Mouse (Mus musculus): ENCODE data around the gene Krtap1-4. TPM values are rescaled to one million over a fixed set of nuclear protein-coding genes. Genes with fewer than 3 reads are reported as not detected.
"Not testable (repeated sequence)": the region's sequence is repeated elsewhere in the genome, so short reads cannot be mapped to it uniquely, and the experiment has no call there.

Krtap1-4 gene
- polyA plus RNA-seq (2015; fragmentation: Nextera tagmentation; extraction: Ambion mirVana), result not detected in 2 replicates

DNA sequence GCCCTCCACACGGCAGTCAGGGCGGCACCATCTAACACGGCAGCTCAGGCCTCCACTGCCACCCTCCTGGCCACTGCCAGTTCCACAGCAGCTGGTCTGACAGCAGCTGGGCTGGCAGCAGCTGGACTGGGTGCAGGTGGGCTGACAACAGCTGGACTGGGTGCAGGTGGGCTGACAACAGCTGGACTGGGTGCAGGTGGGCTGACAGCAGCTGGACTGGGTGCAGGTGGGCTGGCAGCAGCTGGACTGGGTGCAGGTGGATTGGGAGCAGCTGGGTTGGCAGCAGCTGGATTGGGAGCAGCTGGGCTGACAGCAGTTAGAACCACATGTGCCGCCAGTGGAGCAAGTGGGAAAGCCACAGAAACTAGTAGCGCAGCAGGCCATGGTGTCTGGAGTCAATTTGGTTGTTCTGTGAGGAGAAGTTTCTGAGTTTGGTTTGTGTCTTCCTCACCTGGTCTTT lies at the start of gene Krtap1-4:
Krtap1-4 (minus strand) TSS at position 410 of the 460 bp plus-strand sequence.
- no peaks in the 10 kb centered on the region for H3K4me1 ChIP-seq (replicated peaks)

GRCm38 (mm10) chr11:99630890-99631289 lies 47.4 kb upstream of the Krtap1-4 start:
- H3K4me1 ChIP-seq (replicated peaks), result no peaks in the 10 kb centered on the region
- no peak overlapping the region for H3K4me2 ChIP-seq
- no peak overlapping the region for H3K4me3 ChIP-seq
- no peaks in the 10 kb centered on the region for H3K36me3 ChIP-seq
- ATAC-seq (ENCODE audit: low read depth), result no peak
- H3K27me3 ChIP-seq, result no peaks in the 10 kb centered on the region
- no peak overlapping the region for H3K27ac ChIP-seq (replicated peaks)
- H3K9ac ChIP-seq, result no peak overlapping the region
- H3K9me3 ChIP-seq, result no peaks in the 10 kb centered on the region
- 82% methylated on average over 3 of the region's 3 CpGs for WGBS

More for the DNA sequence above, at the start of gene Krtap1-4:
- Histone ChIP-seq H3K9me3 (no peaks in the 10 kb centered on the region), H3K36me3 (no peaks in the 10 kb centered on the region), H3K27ac (replicated peaks) (no peak within 1 kb of the TSS), H3K4me3 (no peak within 1 kb of the TSS), H3K4me2 (no peak within 1 kb of the TSS), H3K27me3 (no peaks in the 10 kb centered on the region), H3K9ac (no peak within 1 kb of the TSS)
- ATAC-seq (ENCODE audit: low read depth), result no peak
- 86% methylated on average over 5 of the region's 5 CpGs for WGBS

DNA sequence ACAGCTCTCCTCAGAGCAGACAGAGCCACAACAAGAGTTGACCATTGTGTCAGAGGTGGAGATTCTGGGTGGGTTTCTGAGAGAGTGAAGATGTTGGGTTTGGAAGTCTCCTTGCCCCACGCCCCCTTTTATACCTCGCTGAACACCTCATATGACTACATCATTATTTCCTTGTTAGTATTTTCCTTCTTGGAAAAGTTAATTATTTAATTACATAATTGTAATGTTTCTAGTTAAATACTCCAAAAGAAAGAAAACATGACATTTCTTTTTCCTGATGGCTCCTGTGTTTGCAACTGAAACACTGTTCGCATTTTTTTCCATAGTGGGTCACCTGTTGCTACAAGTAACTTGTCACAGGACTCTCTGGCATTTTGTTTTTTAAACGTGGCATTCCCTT lies 44.7 kb upstream of the Krtap1-4 start, which contains the start of gene Krtap4-1:
Krtap4-1 (minus strand) TSS at position 101 of the 400 bp plus-strand sequence.
- H3K4me2 ChIP-seq, result no peak within 1 kb of the TSS
- H3K4me1 ChIP-seq (replicated peaks), result no peaks in the 10 kb centered on the region
- no peaks in the 10 kb centered on the region for H3K27me3 ChIP-seq
- H3K36me3 ChIP-seq, result no peaks in the 10 kb centered on the region
- no peak within 1 kb of the TSS for H3K27ac ChIP-seq (replicated peaks)
- 86% methylated on average over 4 of the region's 4 CpGs for WGBS
- H3K4me3 ChIP-seq, result no peak within 1 kb of the TSS
- ATAC-seq (ENCODE audit: low read depth), result no peak
- no peaks in the 10 kb centered on the region for H3K9me3 ChIP-seq
- no peak within 1 kb of the TSS for H3K9ac ChIP-seq

DNA sequence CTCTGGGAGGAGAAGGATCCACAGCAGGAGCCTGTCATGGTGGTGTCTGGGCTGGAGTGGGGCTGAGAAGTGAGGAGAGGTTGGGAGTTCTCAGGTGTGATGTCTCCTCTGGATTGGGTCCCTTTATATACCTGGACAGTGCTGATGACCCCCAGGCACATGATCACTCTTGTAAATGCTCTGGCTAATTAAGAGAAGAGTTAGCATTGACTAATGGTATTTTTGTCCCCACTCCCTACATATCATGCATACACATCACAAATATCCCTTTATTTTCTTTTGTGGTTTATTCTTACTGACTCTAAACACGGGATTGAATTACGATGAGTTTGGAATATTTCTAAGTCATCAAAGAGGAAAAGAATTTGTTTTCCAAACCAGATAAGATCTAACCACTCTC lies 36.9 kb upstream of the Krtap1-4 start, which contains the start of gene Gm11562:
Gm11562 (minus strand) TSS at position 101 of the 400 bp plus-strand sequence.
- no peak for ATAC-seq (ENCODE audit: low read depth)
- Histone ChIP-seq H3K4me2 (no peak within 1 kb of the TSS), H3K27me3 (no peaks in the 10 kb centered on the region), H3K27ac (replicated peaks) (no peak within 1 kb of the TSS), H3K4me3 (no peak within 1 kb of the TSS), H3K9ac (no peak within 1 kb of the TSS), H3K4me1 (replicated peaks) (no peaks in the 10 kb centered on the region), H3K9me3 (no peaks in the 10 kb centered on the region), H3K36me3 (no peaks in the 10 kb centered on the region)
- 91% methylated on average over 2 of the region's 2 CpGs for WGBS

GRCm38 (mm10) chr11:99614796-99615363 lies 31.4 kb upstream of the Krtap1-4 start, which contains the start of gene Krtap2-4:
Gene Krtap2-4, minus strand, starts transcription at chr11:99614846.
- Histone ChIP-seq H3K4me1 (replicated peaks) (no peaks in the 10 kb centered on the region), H3K36me3 (no peaks in the 10 kb centered on the region), H3K27ac (replicated peaks) (no peak within 1 kb of the TSS), H3K4me3 (no peak within 1 kb of the TSS), H3K27me3 (no peaks in the 10 kb centered on the region), H3K4me2 (no peak within 1 kb of the TSS), H3K9me3 (no peaks in the 10 kb centered on the region), H3K9ac (no peak within 1 kb of the TSS)
- ATAC-seq (ENCODE audit: low read depth), result no peak
- 62% methylated on average over 3 of the region's 3 CpGs for WGBS

DNA sequence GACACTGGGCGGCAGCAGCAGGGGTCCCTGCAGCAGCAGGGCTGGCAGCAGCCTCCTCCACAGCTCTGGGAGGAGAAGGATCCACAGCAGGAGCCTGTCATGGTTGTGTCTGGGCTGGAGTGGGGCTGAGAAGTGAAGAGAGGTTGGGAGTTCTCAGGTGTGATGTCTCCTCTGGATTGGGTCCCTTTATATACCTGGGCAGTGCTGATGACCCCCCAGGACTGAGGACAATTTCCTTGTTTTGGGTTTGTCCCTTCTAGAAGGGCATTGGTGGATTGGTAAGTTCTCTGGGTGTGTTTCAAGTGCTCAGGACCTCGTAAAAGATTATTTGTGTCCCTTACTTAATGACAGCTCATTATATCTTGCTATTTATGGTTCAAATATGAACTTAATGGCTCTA lies 26.6 kb upstream of the Krtap1-4 start, which contains the start of gene Gm11937:
Gm11937 (minus strand) TSS at position 101 of the 400 bp plus-strand sequence.
- H3K27me3 ChIP-seq; H3K9ac ChIP-seq; H3K4me1 ChIP-seq (replicated peaks); ATAC-seq (ENCODE audit: low read depth); H3K4me2 ChIP-seq; H3K36me3 ChIP-seq; H3K9me3 ChIP-seq; H3K4me3 ChIP-seq; H3K27ac ChIP-seq (replicated peaks): not testable (repeated sequence)
- WGBS, result 50% methylated on average over 1 of the region's 2 CpGs

DNA sequence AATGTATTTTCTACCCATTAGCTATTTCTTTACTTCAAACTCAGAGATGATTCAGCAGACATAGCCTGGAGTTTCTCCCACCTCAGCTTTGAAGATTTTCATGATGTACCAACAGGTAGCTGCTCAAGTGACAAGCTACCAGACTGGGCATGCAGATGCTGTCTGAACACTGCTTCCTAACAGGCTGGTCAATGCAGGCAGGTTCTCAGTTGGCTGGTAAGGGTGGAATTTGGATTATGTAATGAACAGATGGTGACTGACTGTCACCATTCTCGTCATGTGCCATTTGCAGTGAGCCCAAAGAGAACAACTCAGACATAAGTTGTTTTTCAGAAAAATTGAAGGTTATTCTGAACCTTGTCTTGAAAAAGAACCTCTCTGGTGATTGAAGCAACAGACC lies 25.7 kb upstream of the Krtap1-4 start:
- Histone ChIP-seq H3K9ac (no peak overlapping the region), H3K4me3 (no peak overlapping the region)
- ATAC-seq (ENCODE audit: low read depth), result no peak

DNA sequence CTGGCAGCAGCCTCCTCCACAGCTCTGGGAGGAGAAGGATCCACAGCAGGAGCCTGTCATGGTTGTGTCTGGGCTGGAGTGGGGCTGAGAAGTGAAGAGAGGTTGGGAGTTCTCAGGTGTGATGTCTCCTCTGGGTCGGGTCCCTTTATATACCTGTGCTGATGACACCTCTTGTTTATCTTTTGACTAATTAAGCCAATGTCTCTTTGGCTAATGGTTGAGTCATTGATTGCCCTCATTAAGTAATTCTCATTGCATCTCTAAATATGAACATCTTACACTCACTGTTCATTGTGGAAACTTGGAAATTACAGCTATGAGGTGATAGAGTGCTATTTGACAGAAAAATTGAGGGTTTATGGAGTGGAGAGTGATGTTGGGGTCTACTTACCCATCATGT lies 19.8 kb upstream of the Krtap1-4 start, which contains the start of gene Gm11938:
Gm11938 (minus strand) TSS at position 101 of the 400 bp plus-strand sequence.
- 53% methylated on average over 1 of the region's 1 CpGs for WGBS
- H3K36me3 ChIP-seq; H3K27ac ChIP-seq (replicated peaks); H3K27me3 ChIP-seq; H3K4me1 ChIP-seq (replicated peaks); H3K4me2 ChIP-seq; H3K9ac ChIP-seq; H3K4me3 ChIP-seq; ATAC-seq (ENCODE audit: low read depth); H3K9me3 ChIP-seq: not testable (repeated sequence)

More for the DNA sequence above, 25.7 kb upstream of the Krtap1-4 start:
- 64% methylated on average over 1 of the region's 1 CpGs for WGBS
- Histone ChIP-seq H3K9me3 (no peaks in the 10 kb centered on the region), H3K27me3 (no peaks in the 10 kb centered on the region), H3K36me3 (no peaks in the 10 kb centered on the region), H3K4me1 (replicated peaks) (no peaks in the 10 kb centered on the region), H3K4me2 (no peak overlapping the region), H3K27ac (replicated peaks) (no peak overlapping the region)

- H3K36me3 ChIP-seq; H3K4me3 ChIP-seq; ATAC-seq (ENCODE audit: low read depth); H3K27ac ChIP-seq (replicated peaks); H3K4me2 ChIP-seq; H3K27me3 ChIP-seq; H3K4me1 ChIP-seq (replicated peaks); H3K9ac ChIP-seq; H3K9me3 ChIP-seq: not testable (repeated sequence)
- WGBS, result 81% methylated on average over 6 of the region's 6 CpGs
These were observed 14.3 kb upstream of the Krtap1-4 start, which contains the start of gene Krtap9-3 for GRCm38 (mm10) chr11:99597742-99598141. Gene Krtap9-3, minus strand, starts transcription at chr11:99598105.

DNA sequence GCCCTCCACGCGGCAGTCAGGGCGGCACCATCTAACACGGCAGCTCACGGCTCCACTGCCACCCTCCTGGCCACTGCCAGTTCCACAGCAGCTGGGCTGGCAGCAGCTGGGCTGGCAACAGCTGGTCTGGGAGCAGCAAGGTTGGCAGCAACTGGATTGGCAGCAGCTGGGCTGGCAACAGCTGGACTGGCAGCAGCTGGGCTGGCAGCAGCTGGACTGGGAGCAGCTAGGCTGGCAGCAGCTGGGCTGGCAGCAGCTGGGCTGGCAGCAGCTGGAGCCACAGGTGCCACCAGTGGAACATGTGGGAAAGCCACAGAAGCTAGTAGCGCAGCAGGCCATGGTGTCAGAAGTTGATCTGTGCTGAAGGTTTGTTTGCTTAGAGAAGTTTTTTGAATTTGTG lies 7.5 kb upstream of the Krtap1-4 start, which contains the start of gene Krtap1-3:
Krtap1-3 (minus strand) TSS at position 359 of the 400 bp plus-strand sequence.
- WGBS, result 91% methylated on average over 6 of the region's 6 CpGs

DNA sequence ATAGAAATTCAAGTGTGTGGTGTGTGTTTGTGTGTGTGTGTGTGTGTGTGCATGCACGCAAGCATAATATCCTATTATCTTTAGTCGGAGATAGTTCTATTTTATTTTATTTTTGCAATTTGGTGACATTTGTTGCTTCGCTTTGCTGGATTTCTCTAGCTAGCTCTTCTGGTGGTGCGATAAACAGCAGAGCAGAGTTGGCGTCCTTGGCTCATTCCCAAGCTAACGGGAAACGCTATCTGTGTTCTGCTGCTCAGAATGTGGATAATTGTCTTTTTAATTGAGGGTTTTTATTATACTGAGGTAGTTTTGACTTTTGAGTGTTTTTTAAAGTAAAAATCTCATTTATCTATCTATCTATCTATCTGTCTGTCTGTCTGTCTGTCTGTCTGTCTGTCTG lies 1.6 kb upstream of the Krtap1-4 start:
- no peaks in the 10 kb centered on the region for H3K4me1 ChIP-seq (replicated peaks)
- H3K9me3 ChIP-seq, result no peaks in the 10 kb centered on the region
- H3K27me3 ChIP-seq, result no peaks in the 10 kb centered on the region
- no peak overlapping the region for H3K4me2 ChIP-seq
- H3K36me3 ChIP-seq, result no peaks in the 10 kb centered on the region
- H3K27ac ChIP-seq (replicated peaks), result no peak overlapping the region
- 88% methylated on average over 7 of the region's 7 CpGs for WGBS
- no peak overlapping the region for H3K4me3 ChIP-seq
- no peak for ATAC-seq (ENCODE audit: low read depth)
- no peak overlapping the region for H3K9ac ChIP-seq

More for the DNA sequence above, 7.5 kb upstream of the Krtap1-4 start, which contains the start of gene Krtap1-3:
- Histone ChIP-seq H3K36me3 (no peaks in the 10 kb centered on the region), H3K4me2 (no peak within 1 kb of the TSS), H3K9ac (no peak within 1 kb of the TSS), H3K27me3 (no peaks in the 10 kb centered on the region), H3K4me3 (no peak within 1 kb of the TSS), H3K27ac (replicated peaks) (no peak within 1 kb of the TSS), H3K9me3 (no peaks in the 10 kb centered on the region), H3K4me1 (replicated peaks) (no peaks in the 10 kb centered on the region)
- ATAC-seq (ENCODE audit: low read depth), result no peak

DNA sequence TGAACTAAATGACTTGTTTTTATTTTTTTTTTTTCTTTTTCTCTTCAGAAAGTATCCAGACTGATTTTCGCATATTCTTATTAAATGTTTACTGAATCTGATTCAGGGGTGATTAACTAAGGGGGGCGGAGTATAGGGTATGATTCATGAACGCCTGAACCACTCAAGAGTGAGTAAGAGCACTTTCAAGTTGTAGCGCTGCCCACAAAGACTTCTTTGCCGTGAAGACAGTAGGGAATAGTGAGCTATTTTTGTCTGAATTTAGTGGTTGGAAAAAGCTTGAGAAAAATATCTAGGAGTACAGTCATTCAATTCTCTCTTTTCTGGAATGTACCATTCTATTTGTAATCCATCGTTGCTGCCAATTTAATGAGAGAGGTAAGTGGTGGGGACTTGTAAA lies 1.9 kb downstream of the Krtap1-4 start:
- H3K36me3 ChIP-seq, result no peaks in the 10 kb centered on the region
- no peak overlapping the region for H3K9ac ChIP-seq
- no peaks in the 10 kb centered on the region for H3K9me3 ChIP-seq
- no peak for ATAC-seq (ENCODE audit: low read depth)
- H3K4me1 ChIP-seq (replicated peaks), result no peaks in the 10 kb centered on the region
- no peak overlapping the region for H3K27ac ChIP-seq (replicated peaks)
- 86% methylated on average over 6 of the region's 6 CpGs for WGBS
- no peak overlapping the region for H3K4me3 ChIP-seq
- H3K4me2 ChIP-seq, result no peak overlapping the region
- no peaks in the 10 kb centered on the region for H3K27me3 ChIP-seq

Data from neural tube, embryonic 13.5 days (tissue).